In genomic region chr10:120888531-120888930, GRCm38 (mm10) we compare ENCODE assay signal across 20 mouse cellular contexts.
"Had no signal": no experiment of that assay in that cellular context is flagged by ENCODE, and none has a peak within 500 bp of the region (broad histone marks: within the 10 kb centered on the region; RNA-seq: fewer than 3 reads in every experiment).

No protein-coding gene starts in this region.

- DNase-seq: liver, postnatal 0 days; lung, adult 2 months; lung, postnatal 10 days; lung, postnatal 4 days; midbrain, embryonic 14.5 days; retina, postnatal 1 day; right cerebral cortex, adult 18-20 months; right cerebral cortex, postnatal 25 days; right cerebral cortex, postnatal 4 days; spleen, adult 18-20 months; thymus, adult 18-20 months; thymus, postnatal 14 days; thymus, postnatal 36 days had no signal

- H3K9me3 ChIP-seq: lung, embryonic 15.5 days; midbrain, embryonic 12.5 days; neural tube, embryonic 13.5 days; neural tube, embryonic 15.5 days had no signal

- H3K27ac ChIP-seq: lung, embryonic 15.5 days; midbrain, embryonic 10.5 days; midbrain, embryonic 12.5 days; neural tube, embryonic 13.5 days; neural tube, embryonic 15.5 days had no signal

- H3K4me2 ChIP-seq: lung, embryonic 15.5 days; midbrain, embryonic 12.5 days; neural tube, embryonic 13.5 days; neural tube, embryonic 15.5 days had no signal

- ATAC-seq: liver, postnatal 0 days; midbrain, embryonic 16.5 days had no signal

- H3K4me3 ChIP-seq: lung, embryonic 15.5 days; midbrain, embryonic 10.5 days; midbrain, embryonic 12.5 days; myocyte; neural tube, embryonic 13.5 days; neural tube, embryonic 15.5 days had no signal

- H3K36me3 ChIP-seq: lung, embryonic 15.5 days; midbrain, embryonic 12.5 days; neural tube, embryonic 13.5 days; neural tube, embryonic 15.5 days had no signal

- H3K27me3 ChIP-seq: lung, embryonic 15.5 days; neural tube, embryonic 13.5 days; neural tube, embryonic 15.5 days had no signal

- H3K9ac ChIP-seq: liver, postnatal 0 days; lung, embryonic 15.5 days; midbrain, embryonic 12.5 days; neural tube, embryonic 13.5 days; neural tube, embryonic 15.5 days had no signal
